Mouse (Mus musculus): Measurements from ENCODE around the gene Ppcdc. TPM values are rescaled to one million over a fixed set of nuclear protein-coding genes. Genes with fewer than 3 reads are reported as not detected.
A peak's percentile ranks its signal among the peaks of the same experiment; 100 is the strongest.
"Not testable (repeated sequence)": the region's sequence is repeated elsewhere in the genome, so short reads cannot be mapped to it uniquely, and the experiment has no call there.

Ppcdc gene
- total RNA-seq, 1 experiment from 2014 or later, result 70.3 TPM

GRCm38 (mm10) chr9:57433097-57434032, 6.6 kb downstream of the Ppcdc start:
- peak; percentile 78 for ATAC-seq (ENCODE audit: extremely low read depth, insufficient number of reproducible peaks, low FRiP score, poor library complexity, severe bottlenecking)

GRCm38 (mm10) chr9:57432480-57432879, 7.4 kb downstream of the Ppcdc start:
- no peak for ATAC-seq (ENCODE audit: extremely low read depth, insufficient number of reproducible peaks, low FRiP score, poor library complexity, severe bottlenecking)

- no peak for ATAC-seq (ENCODE audit: extremely low read depth, insufficient number of reproducible peaks, low FRiP score, poor library complexity, severe bottlenecking)
These were observed 8.7 kb downstream of the Ppcdc start for GRCm38 (mm10) chr9:57431202-57431601.

- ATAC-seq (ENCODE audit: extremely low read depth, insufficient number of reproducible peaks, low FRiP score, poor library complexity, severe bottlenecking), result no peak
These were observed 11.5 kb downstream of the Ppcdc start for GRCm38 (mm10) chr9:57428391-57428790.

- ATAC-seq (ENCODE audit: extremely low read depth, insufficient number of reproducible peaks, low FRiP score, poor library complexity, severe bottlenecking), result no peak
These were observed 12.0 kb downstream of the Ppcdc start for GRCm38 (mm10) chr9:57427937-57428336.

GRCm38 (mm10) chr9:57427123-57427522, 12.8 kb downstream of the Ppcdc start:
- not testable (repeated sequence) for ATAC-seq (ENCODE audit: extremely low read depth, insufficient number of reproducible peaks, low FRiP score, poor library complexity, severe bottlenecking)

- no peak for ATAC-seq (ENCODE audit: extremely low read depth, insufficient number of reproducible peaks, low FRiP score, poor library complexity, severe bottlenecking)
These were observed 14.8 kb downstream of the Ppcdc start for GRCm38 (mm10) chr9:57425116-57425515.

GRCm38 (mm10) chr9:57424066-57424465, 15.9 kb downstream of the Ppcdc start:
- no peak for ATAC-seq (ENCODE audit: extremely low read depth, insufficient number of reproducible peaks, low FRiP score, poor library complexity, severe bottlenecking)

- no peak for ATAC-seq (ENCODE audit: extremely low read depth, insufficient number of reproducible peaks, low FRiP score, poor library complexity, severe bottlenecking)
These were observed 18.2 kb downstream of the Ppcdc start for GRCm38 (mm10) chr9:57421688-57422111.

- ATAC-seq (ENCODE audit: extremely low read depth, insufficient number of reproducible peaks, low FRiP score, poor library complexity, severe bottlenecking), result peak; percentile 96
These were observed 18.8 kb downstream of the Ppcdc start for GRCm38 (mm10) chr9:57421121-57421571.

- peak; percentile 25 for ATAC-seq (ENCODE audit: extremely low read depth, insufficient number of reproducible peaks, low FRiP score, poor library complexity, severe bottlenecking)
These were observed 19.4 kb downstream of the Ppcdc start for GRCm38 (mm10) chr9:57420321-57421120.

GRCm38 (mm10) chr9:57419521-57420267, 20.2 kb downstream of the Ppcdc start:
- ATAC-seq (ENCODE audit: extremely low read depth, insufficient number of reproducible peaks, low FRiP score, poor library complexity, severe bottlenecking), result no peak

- ATAC-seq (ENCODE audit: extremely low read depth, insufficient number of reproducible peaks, low FRiP score, poor library complexity, severe bottlenecking), result no peak
These were observed 22.6 kb downstream of the Ppcdc start for GRCm38 (mm10) chr9:57417341-57417740.

GRCm38 (mm10) chr9:57407120-57407905, 32.6 kb downstream of the Ppcdc start:
- ATAC-seq (ENCODE audit: extremely low read depth, insufficient number of reproducible peaks, low FRiP score, poor library complexity, severe bottlenecking), result no peak

- ATAC-seq (ENCODE audit: extremely low read depth, insufficient number of reproducible peaks, low FRiP score, poor library complexity, severe bottlenecking), result no peak
These were observed 33.5 kb downstream of the Ppcdc start for GRCm38 (mm10) chr9:57406395-57406794.

- 0 out of 2 replicates have a peak, but pooled peaks have one; percentile 23 for ATAC-seq (ENCODE audit: extremely low read depth, insufficient number of reproducible peaks, low FRiP score, poor library complexity, severe bottlenecking)
These were observed 35.9 kb downstream of the Ppcdc start for GRCm38 (mm10) chr9:57404036-57404435.

GRCm38 (mm10) chr9:57402318-57403251, 37.3 kb downstream of the Ppcdc start:
- no peak for ATAC-seq (ENCODE audit: extremely low read depth, insufficient number of reproducible peaks, low FRiP score, poor library complexity, severe bottlenecking)
